Mouse (Mus musculus): Measurements from ENCODE around the gene Cbl. TPM values are rescaled to one million over a fixed set of nuclear protein-coding genes. Genes with fewer than 3 reads are reported as not detected.

Cbl gene
- total RNA-seq (2021), result 1 to 10 TPM; 7.1 to 7.5 TPM
- long read RNA-seq, experiment 1, partial matches to known transcripts, result 0 of 1 reads
- long read RNA-seq, experiment 1, other reads (novel, unspliced or antisense), result 1 of 1 reads
- long read RNA-seq, experiment 2, full-length matches to known transcripts, result 1 of 1 reads
- long read RNA-seq, experiment 2, partial matches to known transcripts, result 0 of 1 reads
- long read RNA-seq, experiment 2, other reads (novel, unspliced or antisense), result 0 of 1 reads

DNA sequence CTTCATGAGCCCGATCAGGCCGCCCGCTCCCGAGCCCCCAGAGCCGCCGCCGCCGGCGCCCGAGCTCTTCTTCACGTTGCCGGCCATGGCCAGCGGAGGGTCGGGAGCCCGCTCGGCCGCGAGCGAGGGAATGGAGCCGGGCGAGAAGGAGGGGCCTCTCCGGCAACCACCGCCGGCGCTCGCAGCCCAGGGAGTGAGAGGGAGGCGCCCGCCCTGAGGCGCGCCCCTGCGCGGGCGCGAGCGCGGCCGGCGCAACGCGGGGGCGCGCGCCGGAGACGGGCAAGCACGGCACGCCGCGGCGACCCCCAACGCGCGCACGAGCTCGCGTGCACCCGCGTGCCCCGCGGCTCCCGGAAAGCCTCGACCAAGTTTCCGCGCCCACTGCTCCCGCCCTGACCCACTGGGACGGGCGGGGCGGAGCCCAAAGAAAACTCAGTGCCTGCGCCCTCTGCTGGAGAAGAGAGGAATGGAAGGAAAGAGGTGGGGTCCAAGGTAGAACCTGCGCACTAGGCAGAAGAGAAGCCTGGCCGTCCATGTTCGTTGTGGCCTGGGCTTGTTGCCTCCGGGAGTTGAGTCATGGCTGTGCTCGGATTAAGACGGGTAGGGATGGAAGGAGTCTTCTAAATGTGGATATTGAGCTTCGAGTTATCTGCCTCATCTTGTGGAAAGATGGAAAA, at the start of gene Cbl:
Gene Cbl (minus strand): TSS at position 248 of the 677 bp plus-strand sequence.
- DNase-seq (ENCODE audit: low spot score), result peak; percentile 99

DNA sequence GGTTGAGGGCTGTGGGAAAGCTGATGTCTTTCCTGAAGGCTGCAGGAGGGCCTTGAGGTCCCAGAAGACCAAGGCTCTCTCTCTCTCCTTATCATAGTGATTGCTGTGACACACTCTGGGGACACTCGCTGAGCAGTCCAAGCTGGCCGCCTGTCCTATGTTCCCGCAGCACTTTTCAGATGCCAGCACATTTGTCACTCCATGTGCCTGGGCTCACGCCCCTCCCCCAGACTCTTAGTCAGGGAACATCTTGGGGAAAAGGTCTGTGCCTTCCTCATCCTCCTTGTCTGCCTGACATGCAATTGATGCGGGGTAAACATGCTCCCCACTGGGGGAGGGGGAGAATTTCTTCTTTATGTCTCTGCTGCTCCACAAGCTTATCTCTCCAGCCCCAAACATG, 49.3 kb upstream of the Cbl start:
- no peak for DNase-seq (ENCODE audit: low spot score)

DNA sequence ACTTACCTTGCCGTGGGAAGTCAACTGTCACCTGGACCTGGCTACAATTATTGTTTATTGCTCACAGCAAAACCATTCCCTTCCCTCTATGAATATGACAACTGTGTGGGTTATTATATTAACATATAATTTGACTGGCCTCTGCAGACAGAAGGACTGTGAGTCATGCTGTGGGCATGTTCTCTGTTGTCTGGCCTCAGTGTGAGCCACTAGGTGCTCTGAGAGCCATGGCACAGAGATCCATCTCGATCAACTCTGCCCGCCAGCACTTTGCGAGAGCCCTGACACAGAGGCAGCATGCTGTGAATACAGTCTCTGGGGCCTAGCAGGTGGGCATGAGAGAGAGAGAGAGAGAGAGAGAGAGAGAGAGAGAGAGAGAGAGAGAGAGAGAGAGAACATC, 36.1 kb upstream of the Cbl start:
- DNase-seq (ENCODE audit: low spot score), result no peak

DNA sequence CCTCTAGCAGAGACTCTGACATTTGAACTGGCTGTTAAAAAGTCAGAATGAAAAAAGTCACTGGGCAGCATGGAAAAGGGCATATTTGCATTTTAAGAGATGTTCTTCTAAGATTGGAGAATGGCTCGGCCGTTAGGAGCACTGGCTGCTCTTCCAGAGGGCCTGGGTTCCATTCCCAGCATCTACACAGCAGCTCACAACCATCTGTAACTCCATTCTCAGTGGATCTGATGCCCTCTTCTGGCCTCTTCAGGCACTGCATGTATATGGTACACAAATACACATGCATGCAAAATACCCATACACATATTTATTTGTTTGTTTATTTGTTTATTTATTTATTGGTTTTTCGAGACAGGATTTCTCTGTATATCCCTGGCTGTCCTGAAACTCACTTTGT, 35.2 kb upstream of the Cbl start:
- DNase-seq (ENCODE audit: low spot score), result peak; percentile 33

DNA sequence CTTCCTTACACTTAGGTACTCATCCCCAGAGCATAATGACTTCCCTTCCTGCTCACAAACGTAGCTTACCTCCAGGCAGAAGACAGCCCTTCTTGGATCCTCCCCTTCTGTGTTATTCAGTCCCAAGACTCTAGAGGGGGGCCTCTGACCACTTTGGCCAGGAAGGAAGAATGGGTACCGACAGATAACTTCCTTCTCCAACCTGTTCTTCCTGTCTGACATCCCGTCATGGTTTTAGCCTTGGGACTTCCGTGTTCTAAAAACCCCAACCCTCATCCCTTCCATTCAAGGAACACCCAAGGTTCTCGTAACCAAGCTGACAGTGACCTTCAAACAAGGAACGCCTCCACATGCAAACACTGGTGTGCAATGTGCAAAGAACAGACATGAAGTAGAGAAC, 34.6 kb upstream of the Cbl start, which contains the start of gene Nlrx1:
Gene Nlrx1 (minus strand): TSS at position 168 of the 400 bp plus-strand sequence.
- no peak for DNase-seq (ENCODE audit: low spot score)

DNA sequence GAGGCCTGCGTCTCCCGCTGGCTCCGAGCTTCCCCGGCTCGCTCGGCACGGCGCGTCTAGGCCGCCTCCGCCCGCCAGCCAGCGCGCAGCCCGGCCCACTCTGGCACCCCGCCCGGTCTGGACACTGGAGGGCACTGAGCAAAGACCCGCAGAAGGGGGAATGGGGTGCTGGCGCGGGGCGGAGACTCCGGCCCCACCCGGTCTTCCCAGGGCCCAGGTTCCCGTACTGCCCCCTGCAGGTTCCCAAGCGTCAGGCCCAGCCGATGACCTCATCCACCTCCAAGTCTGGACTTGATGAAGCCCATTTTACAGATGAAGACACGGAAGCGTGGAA, 34.1 kb upstream of the Cbl start:
- peak; percentile 87 for DNase-seq (ENCODE audit: low spot score)

DNA sequence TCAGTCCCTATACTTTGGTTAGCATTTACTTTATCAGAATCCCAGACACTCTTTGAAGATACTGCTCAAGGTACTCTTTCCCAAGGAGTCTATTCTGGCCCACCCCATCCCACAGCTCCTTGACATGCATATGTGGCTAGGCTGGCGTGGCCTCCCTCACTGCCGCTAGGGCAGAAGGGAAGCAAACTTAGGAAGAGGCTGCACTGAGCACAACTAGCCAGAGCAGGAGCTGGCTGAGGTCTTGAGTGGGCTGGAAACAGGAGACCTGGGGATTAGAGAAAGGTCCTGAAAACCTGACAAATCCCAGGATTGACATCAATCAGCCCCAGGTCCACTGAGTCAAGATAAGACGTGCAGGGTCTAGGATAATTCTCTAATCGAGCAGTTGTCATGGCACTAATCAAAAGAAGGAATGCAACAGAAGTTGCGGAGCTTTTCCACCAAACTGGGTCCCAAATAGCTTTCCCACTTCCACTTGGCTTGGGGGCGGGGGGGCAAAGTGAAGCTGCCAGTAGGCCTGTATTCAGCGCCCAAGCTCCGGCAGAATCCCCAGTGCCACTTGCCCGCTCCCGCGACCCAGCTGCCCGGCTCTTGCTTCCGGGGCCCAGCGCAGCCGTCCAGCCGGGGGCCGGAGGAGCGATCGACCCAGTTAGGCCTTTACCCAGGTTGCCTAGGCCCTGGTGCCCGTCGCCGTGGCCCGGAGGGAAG, 33.6 kb upstream of the Cbl start:
- peak; percentile 28 for DNase-seq (ENCODE audit: low spot score)

DNA sequence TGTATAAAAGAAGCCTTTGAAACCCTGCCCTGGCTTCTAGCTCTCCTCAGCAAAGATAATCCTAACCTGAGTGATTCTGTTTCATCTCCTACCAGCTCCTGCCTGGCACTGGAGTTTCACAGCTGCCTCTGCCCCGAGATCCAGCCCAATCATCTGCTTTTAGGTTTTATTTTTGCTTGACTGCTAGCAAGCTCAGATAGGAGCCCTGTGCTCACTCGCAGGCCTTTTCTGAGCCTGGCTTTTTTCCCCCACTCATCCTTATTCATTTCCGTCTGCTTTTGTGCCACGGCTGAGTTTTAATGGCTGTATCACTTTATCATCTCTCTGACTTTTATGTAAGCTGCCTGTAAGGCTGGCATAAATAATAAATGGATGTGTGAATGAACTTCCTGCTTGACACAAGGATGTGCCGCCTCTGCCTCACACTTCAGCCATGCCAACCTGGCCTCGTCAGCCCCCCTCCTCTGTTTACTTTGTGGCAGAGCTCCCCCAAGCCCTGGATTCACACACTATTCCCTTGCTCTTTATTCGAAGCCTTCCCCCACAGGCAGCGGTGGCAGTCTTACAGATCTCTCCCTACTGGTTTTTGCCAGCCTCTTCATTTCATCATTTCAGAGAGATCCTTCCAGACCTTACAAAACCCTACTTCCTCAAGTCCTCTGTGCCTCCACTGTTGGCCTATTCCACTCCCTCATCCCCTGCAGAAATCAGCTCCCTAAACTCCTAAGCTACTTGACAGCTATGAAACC, 32.8 kb upstream of the Cbl start:
- no peak for DNase-seq (ENCODE audit: low spot score)

DNA sequence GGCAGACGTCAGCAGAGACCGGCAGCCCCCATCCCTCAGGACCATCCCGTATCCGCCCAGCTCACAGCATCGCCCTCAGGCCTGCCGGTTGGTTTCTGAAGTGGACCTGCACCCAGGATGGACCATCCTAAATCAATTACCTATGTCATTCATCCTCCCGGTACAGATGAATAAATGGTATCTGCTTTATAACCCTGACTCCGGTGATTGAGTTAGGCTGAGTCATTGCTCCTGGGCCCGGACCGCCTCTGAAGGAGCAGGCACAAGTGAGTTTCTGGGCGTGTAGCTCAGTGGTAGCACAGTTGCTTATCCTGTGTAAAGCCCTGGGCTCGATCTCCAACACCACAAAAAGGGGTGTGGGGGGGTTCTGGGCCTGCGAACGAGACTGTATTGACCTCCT, 27.5 kb upstream of the Cbl start:
- no peak for DNase-seq (ENCODE audit: low spot score)

DNA sequence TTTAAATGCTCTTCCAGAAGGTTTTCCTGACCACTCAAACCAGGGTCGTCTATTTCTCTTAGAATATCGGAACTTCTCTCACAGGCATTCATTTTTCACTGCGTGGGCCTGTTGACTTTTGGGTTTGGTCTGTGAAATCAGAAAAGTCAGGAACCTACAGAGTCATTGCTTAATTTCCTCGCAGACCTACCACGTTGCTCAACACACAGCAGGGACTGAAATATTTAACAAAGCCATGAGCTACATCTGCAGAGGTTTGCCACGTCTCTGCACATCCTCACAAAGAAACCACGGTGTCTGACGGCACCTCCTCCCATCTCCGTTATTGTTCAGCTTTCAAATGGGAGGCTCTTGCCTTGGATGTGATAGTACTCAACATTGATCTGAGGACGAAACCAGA, 25.2 kb upstream of the Cbl start:
- no peak for DNase-seq (ENCODE audit: low spot score)

DNA sequence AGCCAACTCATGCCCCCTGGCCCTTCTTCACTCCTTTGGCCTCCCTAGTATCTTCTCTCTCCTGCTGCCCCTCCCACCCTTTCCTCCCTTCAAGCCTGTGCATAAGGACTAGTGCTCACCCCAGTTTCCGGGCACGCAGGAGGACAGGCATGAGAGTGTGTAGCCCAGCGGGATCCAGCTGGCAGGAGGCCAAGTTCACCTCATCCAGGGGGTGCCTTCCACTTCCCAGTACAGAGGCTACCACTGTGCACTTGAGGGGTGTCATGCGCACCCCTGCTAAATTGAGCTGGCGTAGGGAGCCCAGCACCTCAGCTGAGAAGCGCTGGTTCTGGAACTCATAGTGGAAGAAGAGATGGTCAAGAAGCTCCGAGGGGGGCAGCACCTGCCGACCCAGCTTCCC, 22.4 kb upstream of the Cbl start:
- DNase-seq (ENCODE audit: low spot score), result no peak

DNA sequence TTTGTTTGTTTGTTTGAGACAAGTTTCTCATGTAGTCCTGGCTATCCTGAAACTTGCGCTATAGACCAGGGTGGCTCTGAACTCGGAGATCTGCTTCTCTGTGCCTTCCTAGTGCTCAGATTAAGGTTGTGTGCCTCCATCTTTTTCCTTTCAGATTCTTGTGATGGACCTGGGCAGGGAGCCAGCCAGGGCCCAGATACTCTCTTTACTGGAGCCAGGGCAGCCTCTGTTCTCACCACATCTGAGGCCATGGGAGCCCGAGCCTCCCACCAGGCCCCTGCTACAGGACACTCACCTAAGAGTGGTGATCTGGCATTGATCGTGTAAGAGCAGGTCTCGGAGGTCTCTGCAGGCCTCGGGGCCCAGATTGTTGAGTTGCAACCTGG, 21.3 kb upstream of the Cbl start:
- DNase-seq (ENCODE audit: low spot score), result no peak

DNA sequence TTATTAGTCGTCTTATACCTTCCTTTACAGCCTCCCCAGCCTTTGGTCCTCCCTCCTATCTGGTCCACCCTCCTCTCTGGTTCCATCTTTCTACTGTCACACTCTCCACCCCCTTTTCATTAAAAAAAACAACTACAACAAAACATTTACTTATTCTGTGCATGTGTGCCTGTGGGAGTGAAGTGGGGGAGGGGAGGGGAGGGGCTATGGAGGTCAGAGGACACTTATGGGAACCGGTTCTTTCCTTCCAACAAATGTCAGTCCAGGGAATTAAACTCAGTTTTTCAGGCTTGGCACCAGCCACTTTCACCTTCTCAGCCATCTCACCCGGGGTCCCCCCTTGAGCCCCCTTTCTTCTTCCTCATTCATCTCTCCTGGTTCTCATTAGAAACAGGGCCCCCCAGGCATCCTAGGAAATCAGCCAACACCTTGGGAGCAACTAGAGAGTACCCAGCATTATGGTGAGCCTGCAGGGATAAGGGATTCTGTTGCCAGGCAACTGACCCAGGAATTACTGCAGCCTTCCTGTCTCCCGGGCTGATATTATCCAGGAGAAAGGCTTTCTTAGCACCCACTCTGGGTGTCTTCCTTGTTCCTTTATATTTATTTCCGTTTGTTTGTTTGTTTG, 20.8 kb upstream of the Cbl start:
- DNase-seq (ENCODE audit: low spot score), result no peak

DNA sequence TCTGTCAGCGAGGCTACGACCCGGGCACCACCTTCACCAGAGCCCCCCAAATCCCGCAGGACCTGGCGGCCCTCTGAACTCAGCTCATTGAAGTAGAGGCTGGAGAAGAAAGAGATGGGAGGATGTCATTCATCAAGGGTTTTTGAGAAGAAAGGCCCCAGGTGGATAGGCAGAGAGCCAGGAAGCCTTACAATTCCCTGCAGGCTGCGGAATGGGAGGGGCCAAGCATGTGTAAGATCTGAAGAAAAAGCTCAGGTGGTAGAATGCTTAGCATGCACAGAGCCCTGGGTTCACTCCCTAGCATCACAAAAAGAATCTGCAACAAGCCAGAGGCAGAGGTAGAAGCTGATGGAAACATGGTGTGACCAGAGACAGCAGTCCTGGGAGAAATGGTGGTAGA, 19.6 kb upstream of the Cbl start:
- no peak for DNase-seq (ENCODE audit: low spot score)

DNA sequence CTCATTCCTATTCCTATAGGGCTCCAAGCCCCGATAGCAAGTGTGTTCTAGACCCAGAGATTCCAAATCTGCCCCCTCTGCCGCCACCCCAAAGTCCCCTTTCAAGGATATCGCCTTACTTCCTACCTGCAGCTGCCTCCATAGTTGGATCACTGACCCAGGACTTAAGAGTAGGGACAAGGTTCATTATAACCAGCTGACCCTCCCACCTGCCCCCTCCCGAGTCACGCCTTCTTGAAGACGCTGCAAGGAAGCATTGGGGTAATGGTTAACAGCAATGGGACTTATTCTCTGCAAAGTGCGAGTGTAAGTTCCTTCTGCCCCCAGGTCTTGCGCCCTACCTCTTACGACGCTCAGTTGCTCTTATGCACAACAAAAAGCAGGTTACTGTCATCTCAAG, 17.5 kb upstream of the Cbl start, which contains the start of gene Pdzd3:
Gene Pdzd3 (minus strand): TSS at position 158 of the 400 bp plus-strand sequence.
- no peak for DNase-seq (ENCODE audit: low spot score)

DNA sequence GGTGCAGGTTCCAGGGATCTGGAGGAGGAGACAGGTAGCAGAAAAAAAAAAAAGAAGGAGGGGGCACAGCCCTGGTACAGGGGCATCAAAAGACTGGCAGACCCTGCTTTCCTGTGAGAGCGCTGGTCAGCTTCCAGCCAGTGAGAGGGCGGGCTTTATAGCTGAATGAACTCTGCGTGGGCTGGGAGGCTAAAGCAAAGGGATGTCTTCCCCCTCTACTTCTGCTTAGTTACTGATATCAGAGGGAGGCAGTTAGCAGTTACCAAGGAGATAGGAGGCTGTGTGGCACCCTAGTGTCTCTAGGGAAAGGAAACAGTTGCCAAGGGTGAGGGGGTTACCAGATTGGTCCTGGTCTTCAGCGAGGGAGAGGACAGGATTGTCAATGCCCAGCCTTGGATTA, 16.6 kb upstream of the Cbl start:
- DNase-seq (ENCODE audit: low spot score), result no peak

DNA sequence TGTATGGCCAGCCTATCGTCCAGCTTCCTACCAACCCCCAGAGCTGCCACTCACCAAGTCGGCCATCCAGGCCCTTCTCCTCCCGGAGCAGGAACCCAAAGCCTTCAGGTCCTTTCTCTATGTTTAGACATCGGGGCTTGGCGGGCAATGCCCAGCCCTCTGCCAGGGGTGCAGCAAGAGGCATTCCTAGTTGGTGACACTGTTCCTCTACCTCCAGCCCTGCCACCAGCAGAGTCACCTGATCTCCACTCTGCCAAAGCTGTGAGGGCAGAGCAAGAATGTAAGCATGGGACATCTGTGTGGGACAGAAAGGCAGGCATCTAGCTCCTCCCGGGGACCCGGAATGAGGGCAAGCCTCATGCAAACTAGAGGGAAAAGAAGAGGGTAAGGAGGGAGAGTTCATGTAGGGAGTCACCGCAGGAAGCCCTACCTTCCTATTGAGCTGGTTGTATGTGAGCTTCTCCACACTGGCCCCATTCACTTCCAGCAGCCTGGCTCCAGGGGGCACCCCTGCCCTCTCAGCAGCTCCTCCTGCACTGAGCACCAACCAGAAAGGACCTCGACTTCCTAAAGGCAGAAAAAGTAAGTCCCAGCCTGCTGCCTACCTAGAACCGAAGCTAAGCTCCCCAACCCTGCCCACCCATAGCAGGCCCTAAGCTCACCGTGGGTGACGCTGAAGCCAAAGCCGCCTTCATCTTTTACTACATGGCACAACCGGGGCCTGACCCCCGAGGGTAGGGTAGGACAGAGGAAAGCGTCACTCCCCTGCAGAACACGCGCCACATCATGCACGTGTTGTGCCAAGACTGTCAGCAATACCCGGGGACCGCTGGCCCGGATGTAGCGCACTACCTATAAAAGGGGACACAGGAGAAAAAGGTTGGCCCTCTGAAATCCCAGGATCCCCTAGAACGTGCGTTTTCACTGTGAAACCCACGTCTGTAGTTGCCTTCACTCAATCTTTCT, 15.6 kb upstream of the Cbl start:
- peak; percentile 67 for DNase-seq (ENCODE audit: low spot score)

DNA sequence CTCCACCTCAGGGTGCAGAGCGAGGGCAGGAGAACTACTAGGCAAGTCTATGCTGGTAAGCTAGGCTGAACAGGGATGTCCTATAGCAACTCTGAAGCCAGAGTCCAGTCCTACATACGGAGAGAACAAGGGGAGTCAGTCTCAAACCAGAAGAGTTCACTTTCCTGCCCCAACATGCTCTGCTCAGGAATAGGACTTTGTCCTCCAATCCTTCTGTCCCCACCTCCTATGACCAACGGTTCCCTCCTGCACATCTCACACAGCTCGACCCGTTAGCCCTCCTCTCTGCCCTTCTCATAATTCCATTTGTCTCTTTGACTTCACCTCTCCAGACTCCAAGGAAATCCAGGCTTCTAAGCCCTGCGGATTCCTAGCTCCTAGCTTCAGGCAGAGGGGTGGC, 14.1 kb upstream of the Cbl start:
- DNase-seq (ENCODE audit: low spot score), result no peak

DNA sequence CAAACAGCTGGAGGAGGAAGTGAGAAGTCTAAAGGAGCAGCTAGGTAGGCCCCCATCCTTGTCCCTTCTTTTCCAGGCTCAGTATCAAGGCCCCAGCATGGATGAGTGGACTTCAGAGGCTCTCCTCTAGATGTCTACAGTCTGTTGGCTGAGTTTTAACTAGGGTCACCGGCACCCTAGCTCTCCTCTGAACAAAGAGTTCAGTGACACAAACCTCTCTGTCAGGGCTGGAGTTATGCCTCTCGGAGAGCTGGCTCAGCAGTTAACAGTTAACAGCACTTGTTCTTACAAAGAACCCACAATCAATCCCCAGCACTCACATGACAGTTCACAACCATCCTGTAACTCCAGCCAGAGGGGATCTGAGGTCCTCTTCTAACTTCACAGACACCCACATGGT, 9.8 kb upstream of the Cbl start:
- DNase-seq (ENCODE audit: low spot score), result no peak

DNA sequence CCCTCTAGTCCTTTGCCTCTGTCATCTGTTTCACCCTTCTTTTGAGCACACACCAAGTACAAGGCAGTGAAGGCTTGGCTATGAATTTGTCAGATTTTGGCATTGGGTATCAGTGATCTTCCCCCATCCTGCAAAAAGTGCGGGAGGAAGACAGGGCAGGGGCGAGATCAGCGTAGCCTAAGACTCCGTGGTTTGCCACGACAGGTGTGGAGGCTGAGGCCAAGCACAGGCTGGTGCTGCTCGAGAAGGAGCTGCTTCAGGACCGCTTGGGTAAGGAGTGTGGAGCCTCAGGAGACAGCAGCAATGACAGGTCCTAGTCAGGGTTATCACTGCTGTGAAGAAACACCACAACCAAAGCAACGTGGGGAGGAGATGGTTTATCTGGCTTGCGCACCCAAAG, 7.6 kb upstream of the Cbl start:
- no peak for DNase-seq (ENCODE audit: low spot score)

DNA sequence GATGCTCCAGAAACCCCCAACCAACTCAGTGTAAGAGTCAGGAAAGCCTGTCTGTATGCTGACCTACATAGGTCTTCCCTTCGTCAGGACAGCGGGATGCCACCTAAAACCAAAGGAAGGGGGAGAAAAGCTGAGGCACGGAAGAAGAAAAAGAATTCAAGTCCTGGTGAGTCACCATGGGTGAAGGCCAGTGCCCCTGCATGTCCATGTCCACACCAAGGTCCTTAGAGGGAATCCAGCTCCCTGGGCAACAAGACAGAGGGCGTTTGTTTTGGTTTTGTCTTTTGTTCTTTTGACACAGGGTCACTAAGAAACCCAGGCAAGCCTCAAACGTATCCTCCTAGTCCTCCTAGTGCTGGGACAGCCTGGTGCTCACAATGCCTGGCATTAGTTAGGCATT, 7.1 kb upstream of the Cbl start:
- DNase-seq (ENCODE audit: low spot score), result no peak
